Mouse (Mus musculus) spleen, postnatal 0 days (tissue): ENCODE results near the gene Slf1. TPM values are rescaled to one million over a fixed set of nuclear protein-coding genes. Genes with fewer than 3 reads are reported as not detected.

Experiments
- polyA plus RNA-seq: library from polyadenylated mRNA; unstranded; fragments of >200 nt; fragmentation: Nextera tagmentation; extraction: Ambion mirVana; gene quantifications from 2 replicates; pipeline ENCODE4 v1.2.1, GENCODE M21; 2015

Slf1 gene
- 35.5 and 37.1 TPM in 2 replicates for polyA plus RNA-seq

DNA sequence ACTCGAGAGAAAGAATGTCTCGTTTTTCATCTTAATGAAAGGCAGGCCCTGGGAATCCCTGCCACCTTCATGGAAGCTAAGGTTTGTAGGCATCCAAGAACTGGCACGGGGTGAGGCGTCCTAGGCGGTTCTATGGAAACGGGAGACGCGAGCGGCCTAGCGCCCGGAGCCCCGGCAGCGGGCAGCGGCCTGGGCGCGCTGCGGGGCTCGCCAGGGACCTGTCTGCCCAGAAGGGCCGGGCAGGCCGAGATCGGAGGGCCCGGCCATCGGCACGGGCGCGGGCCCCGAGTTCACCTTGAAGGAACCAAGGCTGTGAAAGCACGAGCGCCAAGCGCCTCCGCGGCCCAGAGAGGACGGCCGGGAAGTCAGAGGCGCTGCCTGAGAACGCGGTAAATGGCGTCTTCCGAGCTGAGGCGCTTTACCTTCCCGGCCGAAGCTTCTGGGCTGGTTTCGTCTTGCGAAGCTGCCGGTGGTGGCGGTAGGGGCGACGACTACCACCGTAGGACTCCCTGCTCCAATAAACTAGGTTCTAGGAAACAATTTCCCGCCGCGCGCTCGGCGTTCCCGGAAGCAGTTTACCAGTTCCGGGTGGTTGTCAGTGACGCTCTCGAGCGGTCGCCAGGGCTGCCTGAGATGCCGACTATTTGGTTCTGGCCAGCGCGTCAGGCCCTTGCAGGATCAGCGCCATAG lies at the start of gene Slf1, which contains the start of gene 2210408I21Rik:
Gene Slf1 (minus strand): TSS at position 543 of the 690 bp plus-strand sequence.
Gene 2210408I21Rik (plus strand): TSS at position 610 of the 690 bp plus-strand sequence.

Other genes starting within 250 kb of the Slf1 start
- gene 2210408I21Rik, start 67 bp upstream of the Slf1 start, polyA plus RNA-seq: 4.0 TPM in 2 replicates